Mouse (Mus musculus): Measurements from ENCODE around the gene Zcchc8.

- TF ChIP-seq CTCF (IDR thresholded peaks at IDR 0.05; ENCODE audit: insufficient read depth, low read depth, low read length): no peak
- no peak for TF ChIP-seq POLR2A (IDR thresholded peaks at IDR 0.05; ENCODE audit: insufficient read depth, low read depth, low read length)
These were observed 24.7 kb downstream of the Zcchc8 start for GRCm38 (mm10) chr5:123696244-123696643.
